Mouse (Mus musculus) kidney, postnatal 0 days (tissue): Measurements from ENCODE around the gene Gba. TPM values are rescaled to one million over a fixed set of nuclear protein-coding genes. Genes with fewer than 3 reads are reported as not detected.
"Not testable (repeated sequence)": the region's sequence is repeated elsewhere in the genome, so short reads cannot be mapped to it uniquely, and the experiment has no call there.

Experiments used
- ATAC-seq: fragments of 200-750 bp; cut with Nextera tagmentation; replicated peaks from 2 replicates; pipeline ENCODE4 v1.8.0; 2017; ENCODE audit warnings: low read depth, moderate number of reproducible peaks, moderate TSS enrichment, moderate library complexity; ENCODE audit not compliant: low FRiP score
- DNase-seq: peaks from one replicate; pipeline ENCODE4 v3.0.0-alpha.2; 2016; ENCODE audit warnings: low spot score
- H3K27ac ChIP-seq: fragments of 300-500 bp; sonication (generic); 2 replicates; pipeline ENCODE4 v1.5.1; 2014; ENCODE audit warnings: mild to moderate bottlenecking
- H3K27me3 ChIP-seq: fragments of 300-500 bp; sonication (generic); 2 replicates; pipeline ENCODE4 v1.6.1; 2014; ENCODE audit warnings: low read length, mixed read lengths; ENCODE audit not compliant: insufficient read depth
- H3K36me3 ChIP-seq: fragments of 300-500 bp; sonication (generic); 2 replicates; pipeline ENCODE4 v1.6.1; 2014; ENCODE audit warnings: low read length, mixed read lengths; ENCODE audit not compliant: insufficient read depth
- H3K4me1 ChIP-seq: fragments of 300-500 bp; sonication (generic); replicated peaks from 2 replicates; pipeline ENCODE4 v1.6.1; 2014; ENCODE audit warnings: antibody characterized with exemption, low read length, mixed read lengths; ENCODE audit not compliant: insufficient read depth
- H3K4me2 ChIP-seq: fragments of 300-500 bp; sonication (generic); 2 replicates; pipeline ENCODE4 v1.6.1; 2014; ENCODE audit warnings: mild to moderate bottlenecking, low read length, moderate library complexity, mixed read lengths
- H3K4me3 ChIP-seq: fragments of 300-500 bp; sonication (generic); replicated peaks from 2 replicates; pipeline ENCODE4 v1.5.1; 2014; ENCODE audit warnings: low read depth, low read length
- H3K9ac ChIP-seq: fragments of 300-500 bp; sonication (generic); 2 replicates; pipeline ENCODE4 v1.6.1; 2014; ENCODE audit warnings: low read depth, low read length
- H3K9me3 ChIP-seq: fragments of 300-500 bp; sonication (generic); replicated peaks from 2 replicates; pipeline ENCODE4 v1.6.1; 2016; ENCODE audit warnings: low read length, inconsistent platforms, mixed read lengths
- CTCF ChIP-seq: IDR thresholded peaks from 2 replicates; pipeline ENCODE4 v1.5.1; 2016; ENCODE audit warnings: antibody characterized with exemption, low read depth, mild to moderate bottlenecking, moderate library complexity
- WGBS: fragments of 180-500 bp; shearing (Covaris S2); extraction: QIAGEN DNeasy Blood & Tissue Kit; methylation state at CpG from one replicate; pipeline ENCODE4 v1.1.7; 2014; 5-methylcytosine and 5-hydroxymethylcytosine counted together
- polyA plus RNA-seq: library from polyadenylated mRNA; unstranded; fragments of >200 nt; fragmentation: Nextera tagmentation; extraction: Ambion mirVana; gene quantifications from 2 replicates; pipeline ENCODE4 v1.2.1, GENCODE M21; 2015

Gba gene
- polyA plus RNA-seq, 1 experiment from 2014 or later = 53.6 TPM

DNA sequence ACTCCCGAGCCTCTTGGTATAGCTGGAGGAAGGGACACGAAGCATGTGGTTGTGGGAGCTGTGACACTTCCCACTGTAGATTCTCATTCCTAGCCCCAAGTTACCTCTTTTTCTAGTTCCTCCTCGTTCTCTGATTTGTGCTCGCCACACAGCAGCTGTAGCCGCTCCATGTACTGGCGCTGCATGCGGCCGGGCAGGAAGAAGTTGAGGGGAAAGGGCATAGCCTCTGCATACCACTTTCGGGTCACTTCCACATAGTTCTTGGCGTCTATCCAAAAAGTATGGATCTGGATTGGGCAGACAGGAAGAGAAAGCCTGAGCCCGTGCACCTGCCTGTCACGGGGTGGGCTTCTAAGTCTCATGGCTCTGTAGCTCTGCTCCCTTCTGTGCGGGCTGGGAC lies 7.4 kb downstream of the Gba start:
- TF ChIP-seq CTCF = no peak
- DNase-seq = peak; percentile 44
- no peaks in the 10 kb centered on the region for H3K9me3 ChIP-seq
- peaks cover 42% of the 10 kb centered on the region for H3K36me3 ChIP-seq
- H3K4me2 ChIP-seq = no peak overlapping the region
- ATAC-seq = no peak
- no peaks in the 10 kb centered on the region for H3K27me3 ChIP-seq
- no peak overlapping the region for H3K9ac ChIP-seq
- 60% methylated on average over 13 of the region's 13 CpGs for WGBS
- 0 out of 2 replicates have a peak overlapping the region, but pooled peaks have one; percentile 42 for H3K27ac ChIP-seq
- H3K4me1 ChIP-seq = peaks cover 13% of the 10 kb centered on the region
- no peak overlapping the region for H3K4me3 ChIP-seq

DNA sequence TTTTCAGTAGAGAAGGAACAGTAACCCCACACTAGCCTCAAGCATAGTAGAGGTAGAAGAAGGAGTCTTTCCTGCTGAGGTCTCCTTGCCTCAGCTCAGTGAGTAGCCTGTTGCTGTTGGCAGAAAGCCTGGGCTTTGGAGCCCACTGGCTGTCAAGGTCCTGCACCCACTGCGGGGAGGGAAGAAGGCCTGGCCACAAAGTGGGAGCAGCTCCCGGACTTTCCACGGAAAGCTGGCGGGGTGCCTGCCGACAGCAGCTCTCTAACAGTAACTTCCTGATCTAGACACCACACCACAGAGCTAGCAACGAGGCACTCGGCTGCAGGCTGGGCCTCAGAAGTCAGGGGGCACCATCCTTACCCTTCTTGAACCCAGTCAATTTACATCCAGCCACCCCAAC lies 8.0 kb downstream of the Gba start:
- ATAC-seq = no peak
- no peak for DNase-seq
- no peak for TF ChIP-seq CTCF
- H3K27me3 ChIP-seq = no peaks in the 10 kb centered on the region
- 56% methylated on average over 7 of the region's 7 CpGs for WGBS
- no peak overlapping the region for H3K9ac ChIP-seq
- H3K4me3 ChIP-seq = no peak overlapping the region
- peaks cover 15% of the 10 kb centered on the region for H3K4me1 ChIP-seq
- H3K9me3 ChIP-seq = no peaks in the 10 kb centered on the region
- H3K4me2 ChIP-seq = no peak overlapping the region
- H3K27ac ChIP-seq = no peak overlapping the region; the same call in 1 of the 2 replicates
- peaks cover 40% of the 10 kb centered on the region for H3K36me3 ChIP-seq

DNA sequence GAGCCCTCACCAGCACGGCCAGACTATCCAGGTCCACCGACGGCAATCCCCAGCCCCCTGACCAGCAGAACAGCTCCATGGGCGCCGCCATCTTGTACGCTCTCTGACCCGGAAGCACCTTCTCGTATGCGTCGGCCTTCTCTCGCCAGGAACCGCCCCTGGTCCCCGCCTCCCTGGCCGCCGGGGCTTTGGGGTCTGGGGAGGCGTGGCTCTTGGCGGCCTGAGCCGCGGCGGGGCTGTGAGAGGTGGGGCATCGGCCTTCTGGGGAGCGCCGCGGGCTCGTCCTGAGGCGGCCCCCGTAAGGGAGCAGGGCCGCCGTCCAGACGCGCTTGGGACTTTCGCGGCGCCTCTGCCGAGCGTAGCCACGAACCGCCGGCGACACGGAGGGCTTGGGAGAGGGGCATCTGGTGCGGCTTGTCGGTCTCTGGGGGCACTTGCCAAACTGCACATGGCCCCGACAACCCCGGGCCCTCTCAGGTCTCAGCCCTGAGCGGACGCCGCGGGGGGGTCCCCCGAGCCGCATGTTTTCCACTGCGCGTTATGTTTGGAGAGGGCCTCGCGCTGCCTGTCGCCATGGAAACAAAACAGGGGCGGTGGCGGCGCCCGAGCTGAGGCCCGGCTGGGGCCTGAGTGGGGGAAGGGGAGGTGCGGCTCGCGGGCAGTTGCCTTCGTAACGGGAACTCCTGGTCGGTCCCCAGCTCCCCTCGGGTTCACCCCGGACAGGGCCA lies 11.2 kb downstream of the Gba start:
- ATAC-seq (peak; percentile 90), DNase-seq (peak; percentile 98)
- H3K4me2 ChIP-seq = peak overlapping the region; percentile 77
- WGBS = under 1% methylated on average over 69 of the region's 69 CpGs
- peaks cover 12% of the 10 kb centered on the region; the same call in 1 of the 2 replicates for H3K36me3 ChIP-seq
- TF ChIP-seq CTCF = no peak
- peaks cover 15% of the 10 kb centered on the region for H3K4me1 ChIP-seq
- H3K27ac ChIP-seq = peak overlapping the region; percentile 90
- H3K27me3 ChIP-seq = no peaks in the 10 kb centered on the region
- H3K9me3 ChIP-seq = no peaks in the 10 kb centered on the region
- peak overlapping the region; percentile 66 for H3K4me3 ChIP-seq
- peak overlapping the region; percentile 77 for H3K9ac ChIP-seq

DNA sequence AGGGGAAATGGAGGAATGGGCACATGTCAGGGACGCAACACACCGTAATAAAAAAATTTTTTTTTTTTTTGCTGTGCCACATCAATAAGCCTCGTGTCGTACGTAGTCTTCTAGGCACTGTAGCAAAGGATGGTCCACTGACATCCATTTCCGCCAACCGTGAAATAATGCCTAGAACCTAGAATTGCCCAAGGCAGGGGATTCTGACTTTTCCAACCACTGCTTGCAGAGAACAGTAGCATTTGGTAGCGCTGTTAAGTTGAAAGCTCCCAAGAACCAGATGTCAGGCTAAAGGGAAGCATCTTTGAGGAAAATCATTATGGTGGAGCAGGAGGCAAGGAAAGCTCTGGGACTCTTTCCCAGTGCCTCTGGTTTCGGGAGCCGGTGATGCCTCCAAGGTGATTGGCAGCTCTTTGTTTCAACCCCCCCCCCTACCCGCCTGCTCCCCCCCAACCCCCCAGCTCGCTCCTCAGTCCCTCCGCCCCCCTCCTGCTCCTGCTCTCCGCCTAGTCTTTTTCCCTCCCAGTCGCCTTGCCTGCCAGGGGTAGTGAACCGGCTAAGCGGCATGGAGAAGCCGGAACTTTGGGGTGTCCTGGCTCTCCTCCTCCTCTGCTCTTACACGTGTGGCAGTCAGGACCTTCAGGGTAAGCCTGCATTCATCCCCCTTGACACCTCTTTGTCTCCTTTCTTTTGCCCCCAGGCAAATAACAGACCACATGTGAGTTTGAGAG lies 12.1 kb downstream of the Gba start, which contains the start of gene Thbs3:
Gene Thbs3 (plus strand): TSS at position 500 of the 731 bp plus-strand sequence.
- Histone ChIP-seq H3K36me3 (peaks cover 3% of the 10 kb centered on the region; the same call in 1 of the 2 replicates), H3K4me3 (peak within 1 kb of the TSS; percentile 66), H3K27me3 (no peaks in the 10 kb centered on the region), H3K9me3 (no peaks in the 10 kb centered on the region), H3K27ac (peak within 1 kb of the TSS; percentile 90), H3K4me2 (peak within 1 kb of the TSS; percentile 77), H3K4me1 (peaks cover 15% of the 10 kb centered on the region), H3K9ac (peak within 1 kb of the TSS; percentile 77)
- WGBS = 2% methylated on average over 16 of the region's 19 CpGs
- DNase-seq (no peak), ATAC-seq (no peak)
- no peak for TF ChIP-seq CTCF

DNA sequence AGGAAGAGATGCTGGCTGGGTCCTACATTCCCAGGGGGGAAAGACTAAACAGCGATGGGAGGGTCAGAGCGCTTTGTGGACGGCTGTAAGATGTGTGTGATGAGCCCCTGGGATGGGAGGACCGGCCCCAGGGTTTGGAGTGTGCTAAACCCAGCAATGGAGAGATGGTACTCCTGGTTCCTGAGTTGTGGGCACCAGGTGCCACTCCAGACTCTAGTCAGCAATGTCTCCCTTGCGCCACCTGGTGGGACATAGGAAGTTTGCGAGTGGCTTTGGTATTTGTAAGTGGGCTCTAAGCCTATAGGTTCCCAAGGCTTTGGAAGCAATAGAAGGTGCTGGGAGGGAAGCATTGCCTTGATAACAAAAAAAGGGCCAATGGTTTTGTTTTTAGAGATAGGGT lies 13.1 kb downstream of the Gba start:
- peak; percentile 93 for TF ChIP-seq CTCF
- Histone ChIP-seq H3K9ac (no peak overlapping the region), H3K27ac (no peak overlapping the region), H3K27me3 (no peaks in the 10 kb centered on the region), H3K4me2 (peak overlapping the region; percentile 77), H3K4me3 (peak overlapping the region; percentile 66; the same call in 1 of the 2 replicates), H3K4me1 (peaks cover 15% of the 10 kb centered on the region), H3K36me3 (no peaks in the 10 kb centered on the region), H3K9me3 (no peaks in the 10 kb centered on the region)
- peak; percentile 17; the same call in 1 of the 2 replicates for ATAC-seq
- DNase-seq = peak; percentile 94
- WGBS = 0% methylated on average over 6 of the region's 6 CpGs

DNA sequence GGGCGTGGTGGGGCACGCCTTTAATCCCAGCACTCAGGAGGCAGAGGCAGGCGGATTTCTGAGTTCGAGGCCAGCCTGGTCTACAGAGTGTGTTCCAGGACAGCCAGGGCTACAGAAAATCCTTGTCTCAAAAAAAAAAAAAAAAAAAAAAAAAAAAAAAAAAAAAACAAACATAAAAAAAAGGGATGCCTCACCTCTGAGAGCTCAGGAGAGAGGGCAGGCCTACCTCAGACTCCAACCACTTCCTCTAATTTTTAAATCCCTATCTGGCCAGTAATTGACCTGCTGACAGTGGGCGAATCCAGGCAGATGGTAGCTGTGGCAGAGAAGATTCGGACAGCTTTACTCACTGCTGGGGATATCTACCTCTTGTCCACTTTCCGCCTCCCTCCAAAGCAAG lies 13.7 kb downstream of the Gba start:
- peaks cover 15% of the 10 kb centered on the region for H3K4me1 ChIP-seq
- H3K4me3 ChIP-seq, H3K27me3 ChIP-seq, H3K9ac ChIP-seq, H3K36me3 ChIP-seq, H3K9me3 ChIP-seq, H3K27ac ChIP-seq, DNase-seq, H3K4me2 ChIP-seq, ATAC-seq: not testable (repeated sequence)
- 79% methylated on average over 7 of the region's 7 CpGs for WGBS
